Mouse (Mus musculus): ENCODE results near the gene Max. TPM values are rescaled to one million over a fixed set of nuclear protein-coding genes. Genes with fewer than 3 reads are reported as not detected.

Gene Max
- 33.1 and 69.1 TPM in 2 replicates for polyA plus RNA-seq (2012; rRNA removed; ENCODE audit: low replicate concordance)

DNA sequence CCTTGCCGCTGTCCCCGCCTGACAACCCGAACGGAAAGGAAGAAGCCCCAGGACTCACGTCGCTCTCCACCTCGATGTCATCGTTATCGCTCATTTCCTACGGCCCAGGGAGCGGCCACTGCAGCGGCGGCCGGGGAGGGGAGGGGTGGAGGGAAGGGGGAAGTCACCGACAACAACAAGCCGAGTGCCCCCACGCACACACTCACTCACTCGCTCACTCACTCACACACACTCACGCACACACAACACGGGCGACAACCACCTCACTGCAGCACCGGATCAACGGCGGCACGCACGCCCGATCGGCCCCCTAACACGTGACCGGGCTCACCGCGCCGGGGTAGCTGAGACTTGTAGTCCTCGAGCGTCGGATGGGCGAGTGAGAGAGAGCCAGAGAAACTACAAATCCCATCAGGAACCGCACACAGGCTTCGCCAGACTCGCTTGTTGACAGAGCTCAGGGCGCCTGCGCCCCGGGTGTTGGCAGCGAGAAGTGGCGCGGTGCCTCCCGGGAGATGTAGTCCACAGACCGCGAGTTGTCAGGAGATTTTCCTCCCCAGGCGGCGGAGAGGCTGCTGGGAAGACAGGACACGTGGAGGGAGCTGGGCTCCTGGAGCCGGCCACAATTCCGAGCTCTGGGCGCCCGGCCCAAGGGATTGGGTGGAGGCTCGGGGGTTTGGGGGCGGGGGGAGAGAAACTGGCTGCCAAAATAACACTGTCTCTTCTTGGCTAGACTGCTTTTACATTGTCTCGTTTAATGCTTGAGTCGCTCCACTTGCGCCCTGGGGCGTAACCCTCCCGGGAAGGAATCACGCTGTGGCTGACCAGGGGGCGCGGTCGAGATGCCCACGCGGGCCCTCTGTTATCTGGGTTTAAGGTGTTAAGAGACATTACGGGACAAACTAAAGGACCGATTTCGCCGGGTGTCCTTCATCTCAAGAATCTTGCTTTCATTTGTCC, at the start of gene Max:
Gene Max (minus strand): TSS at position 270 of the 960 bp plus-strand sequence.

Other genes with a start within 250 kb of the Max start
- gene Churc1, start 196.7 kb downstream of the Max start, polyA plus RNA-seq (2012; rRNA removed; ENCODE audit: low replicate concordance) = 17.4 and 23.8 TPM in 2 replicates
- 16.6 and 19.4 TPM in 2 replicates for gene Fntb, start 196.6 kb downstream of the Max start, polyA plus RNA-seq (2012; rRNA removed; ENCODE audit: low replicate concordance)
- gene Gpx2, start 166.6 kb downstream of the Max start, polyA plus RNA-seq (2012; rRNA removed; ENCODE audit: low replicate concordance) = 464 and 683 TPM in 2 replicates
- 13.0 and 13.5 TPM in 2 replicates for gene Rab15, start 139.3 kb downstream of the Max start, polyA plus RNA-seq (2012; rRNA removed; ENCODE audit: low replicate concordance)

All from duodenum, adult 2 months (tissue).